Mouse (Mus musculus) ES-E14 (cell line): ENCODE measurements at regions not wholly inside any gene's neighbourhood (a gene's known extent, or its start where the extent isn't known, plus 50 kb on each side); places are given as distances from the start of the nearest gene placed in this dataset.

Source experiments
- CHD2 ChIP-seq: IDR thresholded peaks from 2 replicates; pipeline ENCODE4 v1.6.1; 2014; ENCODE audit warnings: mild to moderate bottlenecking, low read depth, low read length, inconsistent platforms
- MAFK ChIP-seq: IDR thresholded peaks from 2 replicates; pipeline ENCODE4 v1.6.1; 2014; ENCODE audit warnings: mild to moderate bottlenecking, low read depth, low read length, inconsistent platforms; ENCODE audit not compliant: insufficient read depth
- ZC3H11A ChIP-seq: IDR thresholded peaks from 2 replicates; pipeline ENCODE4 v1.6.1; 2012; ENCODE audit warnings: low read depth, mild to moderate bottlenecking, inconsistent platforms, low read length, borderline replicate concordance

DNA sequence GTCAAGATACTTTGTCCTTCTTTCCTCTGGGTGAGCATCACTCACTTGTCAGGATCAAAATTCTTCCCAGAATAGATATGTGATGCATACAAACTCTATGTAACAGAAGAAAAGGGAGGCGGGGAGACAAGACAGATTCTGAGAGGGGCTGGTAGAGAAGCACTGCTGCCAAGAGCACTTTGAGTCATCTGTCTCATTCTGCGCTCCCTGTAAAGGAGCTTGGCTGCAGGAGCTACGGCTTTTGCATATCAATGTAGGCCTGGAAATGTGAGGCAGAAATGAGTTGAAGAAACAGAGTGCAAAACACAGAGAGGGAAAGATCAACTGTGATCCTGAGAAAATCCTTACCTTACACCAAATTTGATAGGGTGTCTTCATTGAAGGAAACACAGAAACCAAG is 162.6 kb upstream of the Syndig1 start:
- TF ChIP-seq MAFK (no peak), ZC3H11A (no peak), CHD2 (no peak)
